In genomic region chr11:44425626-44426025, GRCm38 (mm10) we compare ENCODE assay signal across 22 mouse cellular contexts. TPM values are rescaled to one million over a fixed set of nuclear protein-coding genes. Genes with fewer than 3 reads are reported as not detected.
"Had no signal": no experiment of that assay in that cellular context is flagged by ENCODE, and none has a peak within 500 bp of the region (broad histone marks: within the 10 kb centered on the region; RNA-seq: fewer than 3 reads in every experiment).

No protein-coding gene starts in this region.

- H3K27ac ChIP-seq: limb, embryonic 13.5 days; liver, embryonic 14.5 days; midbrain, embryonic 12.5 days; neural tube, embryonic 15.5 days; stomach, embryonic 15.5 days had no signal

- H3K36me3 ChIP-seq: limb, embryonic 13.5 days; midbrain, embryonic 12.5 days; neural tube, embryonic 15.5 days; stomach, embryonic 15.5 days had no signal

- H3K27me3 ChIP-seq: limb, embryonic 13.5 days; midbrain, embryonic 12.5 days; neural tube, embryonic 15.5 days had no signal

- H3K4me3 ChIP-seq: limb, embryonic 13.5 days; megakaryocyte, embryonic 14.5 days; midbrain, embryonic 12.5 days; neural tube, embryonic 15.5 days; stomach, embryonic 15.5 days had no signal

- H3K4me1 ChIP-seq: megakaryocyte, embryonic 14.5 days; stomach, embryonic 15.5 days had no signal

- DNase-seq: kidney, adult 11 months; kidney, postnatal 10 days; left cerebral cortex, postnatal 4 days; lung, adult 18-20 months; lung, postnatal 4 days; right cerebral cortex, postnatal 4 days; thymus, postnatal 4 days had no signal

RNA-seq across cellular contexts. Expression of gene Il12b, which starts 25.8 kb away (rescaled TPM):
- total RNA-seq: layer of hippocampus, adult 8-10 months; layer of hippocampus, postnatal 14 days; left cerebral cortex, adult 18-20 months; left cerebral cortex, postnatal 10 days; left cerebral cortex, postnatal 4 days; liver, adult 2 months; midbrain, postnatal 0 days had no signal
- polyA plus RNA-seq: kidney, embryonic 14.5 days; liver, adult 2 months; lung, embryonic 16.5 days; midbrain, embryonic 12.5 days; midbrain, postnatal 0 days; neural tube, embryonic 11.5 days; neural tube, embryonic 15.5 days had no signal
